Mouse (Mus musculus) erythroblast, embryonic 14.5 days (primary cell): ENCODE results near the gene Anks1. TPM values are rescaled to one million over a fixed set of nuclear protein-coding genes. Genes with fewer than 3 reads are reported as not detected.

Source experiments
- H3K27me3 ChIP-seq: 2 replicates; pipeline ENCODE4 v1.6.1; 2012; ENCODE audit warnings: inconsistent platforms; ENCODE audit not compliant: control insufficient read depth
- H3K36me3 ChIP-seq: 2 replicates; pipeline ENCODE4 v1.6.1; 2012; ENCODE audit warnings: mild to moderate bottlenecking, inconsistent platforms; ENCODE audit not compliant: control insufficient read depth
- H3K4me1 ChIP-seq: 2 replicates; pipeline ENCODE4 v1.6.1; 2012; ENCODE audit warnings: inconsistent platforms; ENCODE audit not compliant: control insufficient read depth
- H3K4me3 ChIP-seq: replicated peaks from 2 replicates; pipeline ENCODE3; 2012; ENCODE audit warnings: moderate library complexity, mild to moderate bottlenecking, inconsistent platforms
- H3K9me3 ChIP-seq: 2 replicates; pipeline ENCODE4 v1.6.1; 2012; ENCODE audit warnings: low read length, inconsistent platforms, mixed read lengths; ENCODE audit not compliant: control insufficient read depth
- GATA1 ChIP-seq: IDR thresholded peaks from 2 replicates; pipeline ENCODE4 v1.6.1; 2012; ENCODE audit warnings: low read length, inconsistent platforms, mixed read lengths
- TAL1 ChIP-seq: IDR thresholded peaks from 3 replicates; pipeline ENCODE4 v1.6.1; 2012; ENCODE audit warnings: low read length, inconsistent platforms, mixed read lengths
- polyA plus RNA-seq: library from polyadenylated mRNA; stranded (reverse); fragments of >175 nt; gene quantifications from 2 replicates; pipeline ENCODE4 v1.2.3, GENCODE M21; 2012

Anks1 gene
- polyA plus RNA-seq, 1 experiment: 0.39 TPM

GRCm38 (mm10) chr17:28015068-28015730, 106.1 kb downstream of the Anks1 start:
- no peaks in the 10 kb centered on the region for H3K27me3 ChIP-seq

GRCm38 (mm10) chr17:28016056-28016797, 107.1 kb downstream of the Anks1 start:
- TF ChIP-seq TAL1 (no peak), GATA1 (no peak)
- H3K36me3 ChIP-seq: no peaks in the 10 kb centered on the region; the same call in 1 of the 2 replicates
- peaks cover 16% of the 10 kb centered on the region for H3K4me1 ChIP-seq
- no peak overlapping the region for H3K4me3 ChIP-seq
- H3K27me3 ChIP-seq: no peaks in the 10 kb centered on the region
- no peaks in the 10 kb centered on the region for H3K9me3 ChIP-seq

More at GRCm38 (mm10) chr17:28015068-28015730, 106.1 kb downstream of the Anks1 start:
- Histone ChIP-seq H3K4me1 (peaks cover 17% of the 10 kb centered on the region), H3K4me3 (no peak overlapping the region), H3K36me3 (no peaks in the 10 kb centered on the region; the same call in 1 of the 2 replicates), H3K9me3 (no peaks in the 10 kb centered on the region)
- TF ChIP-seq TAL1 (no peak), GATA1 (no peak)

- Histone ChIP-seq H3K4me3 (no peak overlapping the region), H3K9me3 (no peaks in the 10 kb centered on the region), H3K36me3 (no peaks in the 10 kb centered on the region; the same call in 1 of the 2 replicates), H3K4me1 (peaks cover 11% of the 10 kb centered on the region), H3K27me3 (no peaks in the 10 kb centered on the region)
- TF ChIP-seq GATA1 (no peak), TAL1 (no peak)
Measured at GRCm38 (mm10) chr17:28018344-28018743, 109.2 kb downstream of the Anks1 start.

DNA sequence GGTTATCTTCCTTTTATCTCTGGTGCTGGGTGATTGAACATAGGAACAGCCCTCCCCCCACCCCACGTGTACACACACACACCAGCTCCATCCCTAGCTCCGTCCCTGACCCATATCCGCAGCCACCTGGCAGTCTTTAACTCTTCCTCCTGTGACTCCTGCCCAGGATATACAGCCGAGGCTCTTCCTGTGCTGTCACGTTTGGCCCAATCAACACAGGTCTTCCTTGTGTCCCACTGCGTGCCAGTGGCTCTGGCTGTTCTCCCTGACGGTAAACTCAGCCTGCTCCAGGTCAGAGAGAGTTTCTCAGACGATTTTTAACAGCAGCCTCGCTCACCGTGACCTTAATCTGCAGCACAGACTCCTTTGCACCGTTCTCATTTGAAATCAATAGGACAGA, 109.7 kb downstream of the Anks1 start:
- TF ChIP-seq GATA1 (no peak), TAL1 (no peak)
- Histone ChIP-seq H3K27me3 (no peaks in the 10 kb centered on the region), H3K4me3 (no peak overlapping the region), H3K36me3 (no peaks in the 10 kb centered on the region; the same call in 1 of the 2 replicates), H3K4me1 (peaks cover 7% of the 10 kb centered on the region), H3K9me3 (no peaks in the 10 kb centered on the region)

DNA sequence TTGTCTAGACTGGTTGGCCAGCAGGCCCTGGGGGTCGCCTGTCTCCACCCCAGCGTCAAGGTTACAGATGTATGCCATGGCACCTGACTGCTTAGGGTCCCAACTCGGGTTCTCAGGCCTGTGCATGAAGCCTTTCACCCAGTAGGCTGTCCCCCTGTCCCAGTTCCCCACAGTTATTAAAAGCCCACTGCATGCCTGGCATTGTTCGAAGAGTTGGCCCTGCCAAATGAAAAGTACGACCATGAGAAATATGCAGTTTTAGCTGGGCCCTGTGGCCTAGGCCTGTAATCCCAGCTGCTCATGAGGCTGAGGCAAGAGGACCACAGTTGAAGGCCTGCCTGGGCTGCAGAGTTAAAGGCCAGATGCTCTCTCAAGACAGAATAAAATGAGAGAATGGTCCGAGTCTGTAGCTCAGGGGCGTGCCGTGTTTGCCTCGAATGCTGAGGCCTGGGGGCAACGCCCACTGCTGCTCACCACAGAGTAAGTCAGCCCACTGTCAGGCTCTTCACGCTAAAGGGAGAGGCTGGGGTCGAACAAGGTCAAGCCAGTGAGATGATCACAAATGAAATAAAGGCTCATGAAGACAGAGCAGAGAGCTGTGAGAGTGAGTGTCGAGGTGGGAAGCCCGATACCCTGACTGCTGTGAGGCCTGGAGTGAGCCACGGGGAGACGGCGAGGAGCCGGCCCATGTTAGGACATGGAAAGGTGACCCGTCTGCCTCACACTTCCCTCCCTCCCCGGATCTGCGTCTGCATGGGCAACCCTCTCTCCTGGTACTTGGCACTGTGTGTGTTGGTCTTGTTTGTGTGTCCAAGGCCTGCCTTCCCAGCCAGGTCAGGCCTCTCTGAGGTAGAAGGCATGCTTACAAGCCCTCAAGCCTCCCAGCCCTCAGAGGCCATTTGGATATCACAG, 110.9 kb downstream of the Anks1 start:
- no peak for TF ChIP-seq TAL1
- TF ChIP-seq GATA1: no peak
- Histone ChIP-seq H3K4me3 (no peak overlapping the region), H3K36me3 (no peaks in the 10 kb centered on the region; the same call in 1 of the 2 replicates), H3K27me3 (no peaks in the 10 kb centered on the region), H3K9me3 (no peaks in the 10 kb centered on the region), H3K4me1 (peaks cover 4% of the 10 kb centered on the region)

- Histone ChIP-seq H3K4me3 (no peak overlapping the region), H3K27me3 (no peaks in the 10 kb centered on the region), H3K4me1 (peaks cover 2% of the 10 kb centered on the region; the same call in 1 of the 2 replicates), H3K9me3 (no peaks in the 10 kb centered on the region), H3K36me3 (no peaks in the 10 kb centered on the region; the same call in 1 of the 2 replicates)
- TF ChIP-seq GATA1 (no peak), TAL1 (no peak)
Measured at GRCm38 (mm10) chr17:28021911-28022310, 112.8 kb downstream of the Anks1 start.

- Histone ChIP-seq H3K27me3 (no peaks in the 10 kb centered on the region), H3K36me3 (no peaks in the 10 kb centered on the region; the same call in 1 of the 2 replicates), H3K4me1 (peaks cover 2% of the 10 kb centered on the region; the same call in 1 of the 2 replicates), H3K4me3 (no peak overlapping the region), H3K9me3 (no peaks in the 10 kb centered on the region)
- TF ChIP-seq TAL1: no peak
- TF ChIP-seq GATA1: no peak
Measured at GRCm38 (mm10) chr17:28022854-28023655, 113.9 kb downstream of the Anks1 start.

GRCm38 (mm10) chr17:28025541-28025961, 116.4 kb downstream of the Anks1 start:
- no peaks in the 10 kb centered on the region for H3K36me3 ChIP-seq
- no peak overlapping the region for H3K4me3 ChIP-seq
- TF ChIP-seq TAL1 (no peak), GATA1 (no peak)
- H3K4me1 ChIP-seq: no peaks in the 10 kb centered on the region; the same call in 1 of the 2 replicates
- no peaks in the 10 kb centered on the region for H3K27me3 ChIP-seq
- no peaks in the 10 kb centered on the region for H3K9me3 ChIP-seq
